Mouse (Mus musculus) inflammation-experienced regulatory T-cells, adult 16 weeks (primary cell): Measurements from ENCODE around the gene Scgb2b19. TPM values are rescaled to one million over a fixed set of nuclear protein-coding genes. Genes with fewer than 3 reads are reported as not detected.

Experiments
- polyA plus RNA-seq: library from polyadenylated mRNA; unstranded; fragments of 100-300 nt; shearing (Covaris generic); gene quantifications from one replicate; pipeline ENCODE4 v1.2.1, GENCODE M21; 2017

Scgb2b19 gene
- polyA plus RNA-seq, result not detected

GRCm38 (mm10) chr7:33280238-33280637, at the start of gene Scgb2b19:
Gene Scgb2b19 (minus strand): TSS chr7:33280338.

GRCm38 (mm10) chr7:33286991-33287390, 6.9 kb upstream of the Scgb2b19 start, which contains the start of gene Scgb1b19:
Gene Scgb1b19 (plus strand): TSS chr7:33287291.

Other genes with a start within 250 kb of the Scgb2b19 start
- not detected for gene Scgb2b17, start 223.8 kb downstream of the Scgb2b19 start, polyA plus RNA-seq
- gene Scgb1b17, start 216.9 kb downstream of the Scgb2b19 start, polyA plus RNA-seq, result not detected
- not detected for gene Scgb2b18, start 106.5 kb downstream of the Scgb2b19 start, polyA plus RNA-seq
- gene Scgb1b18, start 94.8 kb downstream of the Scgb2b19 start, polyA plus RNA-seq, result not detected
- gene Scgb1b19, start 7.0 kb upstream of the Scgb2b19 start, polyA plus RNA-seq, result not detected
- not detected for gene Scgb2b20, start 86.0 kb upstream of the Scgb2b19 start, polyA plus RNA-seq
- not detected for gene Scgb1b20, start 92.9 kb upstream of the Scgb2b19 start, polyA plus RNA-seq
- not detected for gene Scgb2b21, start 240.1 kb upstream of the Scgb2b19 start, polyA plus RNA-seq